Mouse (Mus musculus) stomach, postnatal 0 days (tissue): ENCODE measurements around the gene 1810010H24Rik. TPM values are rescaled to one million over a fixed set of nuclear protein-coding genes. Genes with fewer than 3 reads are reported as not detected.
A peak's percentile ranks its signal among the peaks of the same experiment; 100 is the strongest.

Experiments
- ATAC-seq: fragments of 200-750 bp; cut with Nextera tagmentation; 2 replicates; pipeline ENCODE4 v1.8.0; 2017; ENCODE audit not compliant: low FRiP score, low TSS enrichment
- DNase-seq: peaks from one replicate; pipeline ENCODE4 v3.0.0-alpha.2; 2016; ENCODE audit warnings: low spot score
- H3K27ac ChIP-seq: fragments of 300-500 bp; sonication (generic); replicated peaks from 2 replicates; pipeline ENCODE4 v1.5.1; 2014; ENCODE audit warnings: mild to moderate bottlenecking, control low read depth
- H3K27me3 ChIP-seq: fragments of 300-500 bp; sonication (generic); 2 replicates; pipeline ENCODE4 v1.6.1; 2014; ENCODE audit warnings: low read length; ENCODE audit not compliant: control insufficient read depth, insufficient read depth
- H3K36me3 ChIP-seq: fragments of 300-500 bp; sonication (generic); 2 replicates; pipeline ENCODE4 v1.6.1; 2014; ENCODE audit warnings: low read length, mixed read lengths; ENCODE audit not compliant: control insufficient read depth, insufficient read depth
- H3K4me1 ChIP-seq: fragments of 300-500 bp; sonication (generic); replicated peaks from 2 replicates; pipeline ENCODE4 v1.6.1; 2014; ENCODE audit warnings: antibody characterized with exemption; ENCODE audit not compliant: control insufficient read depth, insufficient read depth
- H3K4me2 ChIP-seq: fragments of 300-500 bp; sonication (generic); replicated peaks from 2 replicates; pipeline ENCODE4 v1.6.1; 2014; ENCODE audit warnings: low read depth, mild to moderate bottlenecking, control low read depth, moderate library complexity
- H3K4me3 ChIP-seq: fragments of 300-500 bp; sonication (generic); 2 replicates; pipeline ENCODE4 v1.5.1; 2014; ENCODE audit warnings: low read depth, low read length, control low read depth
- H3K9ac ChIP-seq: fragments of 300-500 bp; sonication (generic); 2 replicates; pipeline ENCODE4 v1.6.1; 2014; ENCODE audit warnings: mild to moderate bottlenecking, low read length, control low read depth, mixed read lengths
- H3K9me3 ChIP-seq: fragments of 300-500 bp; sonication (generic); 2 replicates; pipeline ENCODE4 v1.6.1; 2016; ENCODE audit warnings: low read length; ENCODE audit not compliant: control insufficient read depth
- CTCF ChIP-seq: IDR thresholded peaks from 2 replicates; pipeline ENCODE4 v1.5.1; 2016; ENCODE audit warnings: antibody characterized with exemption, low read depth, mild to moderate bottlenecking, moderate library complexity
- EP300 ChIP-seq: optimal IDR thresholded peaks from 2 replicates; pipeline ENCODE3; 2016; ENCODE audit warnings: antibody characterized with exemption
- WGBS: fragments of 180-500 bp; shearing (Covaris S2); extraction: QIAGEN DNeasy Blood & Tissue Kit; methylation state at CpG from one replicate; pipeline ENCODE4 v1.1.7; 2014; 5-methylcytosine and 5-hydroxymethylcytosine counted together
- polyA plus RNA-seq: library from polyadenylated mRNA; unstranded; fragments of >200 nt; fragmentation: Nextera tagmentation; extraction: Ambion mirVana; gene quantifications from 2 replicates; pipeline ENCODE4 v1.2.1, GENCODE M21; 2015

1810010H24Rik gene
- polyA plus RNA-seq, 1 experiment from 2014 or later = 6.3 TPM

DNA sequence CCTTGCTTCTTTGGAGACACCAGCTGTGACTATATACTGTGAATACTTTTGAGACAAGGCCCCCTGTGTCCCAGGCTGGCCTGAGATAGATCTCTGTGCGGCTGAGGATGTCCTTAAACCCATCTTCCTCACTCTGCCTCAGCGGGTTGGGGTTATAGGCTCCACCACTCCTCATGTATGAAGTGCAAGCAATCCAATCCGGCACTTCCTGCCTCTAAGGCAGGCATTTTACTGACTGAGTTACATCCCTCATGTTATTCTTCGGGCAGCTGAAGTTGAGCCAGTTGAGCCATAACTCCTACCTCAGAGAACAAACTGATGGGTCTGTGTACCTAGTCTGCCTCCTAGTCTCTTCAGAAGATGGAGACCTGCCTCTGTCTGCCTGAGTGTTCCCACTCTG lies 1.1 kb upstream of the 1810010H24Rik start:
- Histone ChIP-seq H3K4me2 (no peak overlapping the region), H3K27me3 (no peaks in the 10 kb centered on the region), H3K9me3 (no peaks in the 10 kb centered on the region), H3K4me3 (no peak overlapping the region), H3K9ac (no peak overlapping the region), H3K4me1 (peaks cover 6% of the 10 kb centered on the region), H3K36me3 (no peaks in the 10 kb centered on the region), H3K27ac (0 out of 2 replicates have a peak overlapping the region, but pooled peaks have one; percentile 24)
- ATAC-seq = no peak
- TF ChIP-seq EP300 = no peak
- no peak for TF ChIP-seq CTCF
- WGBS = 54% methylated on average over 4 of the region's 4 CpGs
- DNase-seq = no peak

DNA sequence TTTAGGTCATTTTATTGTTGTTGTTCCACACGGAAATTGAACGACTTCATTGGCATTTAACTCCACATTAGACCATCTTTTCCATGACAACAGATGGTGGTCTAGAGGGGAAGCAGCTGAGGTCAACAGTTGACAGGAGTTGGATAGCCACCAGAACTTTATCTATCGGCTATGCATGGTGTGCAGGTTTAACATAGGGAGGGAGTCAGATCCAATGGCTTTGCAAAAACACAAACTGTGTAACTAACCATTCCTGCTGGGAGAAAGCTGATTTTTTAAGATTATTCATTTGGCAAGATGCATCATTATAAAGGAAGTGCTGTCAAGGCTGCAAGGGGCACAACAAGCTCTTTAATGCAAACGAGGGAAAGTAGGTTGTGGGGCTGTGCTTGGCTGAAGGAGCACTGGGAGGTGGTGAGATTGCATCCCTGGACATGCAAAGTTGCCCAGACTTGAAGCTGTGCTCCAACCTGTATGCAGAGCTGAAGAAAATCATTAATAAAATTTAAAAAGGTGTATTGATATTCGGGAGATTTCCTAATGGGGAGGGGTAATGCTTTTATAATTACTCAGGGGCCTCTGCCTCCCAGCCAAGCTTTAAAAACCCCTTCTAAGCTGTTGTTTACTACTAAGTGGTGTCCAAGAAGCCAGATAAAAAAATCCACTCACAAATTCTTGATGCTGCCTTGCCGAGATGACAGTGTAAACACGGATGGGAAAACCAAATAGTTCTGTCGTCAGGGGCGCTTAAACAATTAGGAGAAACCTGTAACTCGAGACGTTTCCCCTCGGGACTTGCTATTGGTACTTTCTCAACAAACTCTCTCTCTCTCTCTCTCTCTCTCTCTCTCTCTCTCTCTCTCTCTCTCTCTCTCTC lies 1.3 kb downstream of the 1810010H24Rik start:
- no peak for TF ChIP-seq CTCF
- no peak for TF ChIP-seq EP300
- WGBS = 9% methylated on average over 12 of the region's 12 CpGs
- peak overlapping the region; percentile 92 for H3K4me2 ChIP-seq
- H3K27ac ChIP-seq = no peak overlapping the region; the same call in none of the 2 replicates
- peaks cover 6% of the 10 kb centered on the region for H3K4me1 ChIP-seq
- ATAC-seq = no peak
- no peak for DNase-seq
- H3K4me3 ChIP-seq = peak overlapping the region; percentile 70; the same call in 1 of the 2 replicates
- H3K36me3 ChIP-seq = no peaks in the 10 kb centered on the region
- H3K9me3 ChIP-seq = no peaks in the 10 kb centered on the region
- H3K27me3 ChIP-seq = no peaks in the 10 kb centered on the region
- H3K9ac ChIP-seq = 0 out of 2 replicates have a peak overlapping the region, but pooled peaks have one; percentile 27

DNA sequence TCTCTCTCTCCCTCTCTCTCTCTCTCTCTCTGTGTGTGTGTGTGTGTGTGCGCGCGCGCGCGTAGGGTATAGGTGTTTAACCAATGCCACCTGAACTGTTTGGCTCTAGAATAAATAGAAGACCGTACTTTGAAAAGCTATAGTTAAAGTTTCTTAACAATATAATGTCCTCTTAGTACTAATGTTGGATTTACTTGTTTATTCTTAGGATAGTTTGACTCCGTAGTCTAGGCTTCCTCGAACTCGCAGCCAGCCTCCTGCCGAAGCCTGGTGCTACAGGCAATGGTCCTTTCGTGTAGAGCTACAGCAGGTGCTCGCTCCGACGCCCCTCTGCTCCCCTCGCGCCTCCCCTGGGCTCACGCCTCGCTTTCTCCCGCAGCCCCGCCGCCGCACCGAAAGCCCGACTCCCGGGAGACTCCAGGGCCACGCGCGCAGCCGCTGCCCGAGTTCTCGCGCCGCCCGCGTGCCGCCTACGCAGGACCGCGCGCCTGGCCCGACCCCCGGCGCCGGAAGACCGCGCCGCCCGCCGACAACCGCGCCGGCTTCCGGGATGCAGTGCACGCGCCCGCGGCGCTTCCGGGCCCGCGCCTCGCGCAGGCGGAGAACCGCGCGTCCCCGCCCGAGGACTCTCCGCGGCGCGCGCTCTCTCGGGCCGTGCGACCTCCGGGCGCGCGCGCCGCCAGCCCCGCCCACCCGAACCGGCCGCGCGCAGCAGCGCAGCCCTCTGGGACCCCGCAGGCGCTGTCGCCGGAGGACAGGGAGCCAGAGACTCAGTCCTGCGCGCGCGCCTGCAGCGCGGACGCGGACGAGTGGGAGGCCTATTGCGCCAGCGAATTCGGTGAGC lies 2.2 kb downstream of the 1810010H24Rik start:
- no peaks in the 10 kb centered on the region for H3K36me3 ChIP-seq

DNA sequence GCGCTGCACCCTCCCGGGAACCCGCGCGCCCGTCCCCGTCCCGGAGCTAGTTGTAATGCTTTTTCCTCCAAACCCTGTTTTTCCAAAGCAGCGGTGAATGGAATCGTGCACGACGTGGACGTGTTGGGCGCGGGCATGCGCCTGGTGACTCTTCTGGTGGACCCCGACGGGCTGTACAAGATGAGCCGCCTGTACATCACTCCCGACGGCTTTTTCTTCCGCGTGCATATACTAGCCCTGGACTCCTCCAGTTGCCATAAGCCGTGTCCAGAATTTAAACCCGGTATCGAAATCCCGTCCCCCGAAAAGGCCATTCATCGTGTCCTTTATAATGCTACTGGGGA lies 2.8 kb downstream of the 1810010H24Rik start:
- peak overlapping the region; percentile 91 for H3K27ac ChIP-seq
- H3K4me3 ChIP-seq = peak overlapping the region; percentile 70
- peak; percentile 46 for ATAC-seq
- no peaks in the 10 kb centered on the region for H3K36me3 ChIP-seq
- no peaks in the 10 kb centered on the region for H3K27me3 ChIP-seq
- H3K4me1 ChIP-seq = peaks cover 6% of the 10 kb centered on the region
- TF ChIP-seq CTCF (no peak), EP300 (no peak)
- H3K9ac ChIP-seq = peak overlapping the region; percentile 77
- H3K4me2 ChIP-seq = peak overlapping the region; percentile 92
- no peak for DNase-seq
- WGBS = 4% methylated on average over 29 of the region's 29 CpGs
- no peaks in the 10 kb centered on the region for H3K9me3 ChIP-seq

More for the DNA sequence above, 2.2 kb downstream of the 1810010H24Rik start:
- peak; percentile 89 for ATAC-seq
- H3K4me3 ChIP-seq = peak overlapping the region; percentile 70
- TF ChIP-seq EP300 = no peak
- no peak for TF ChIP-seq CTCF
- no peaks in the 10 kb centered on the region for H3K27me3 ChIP-seq
- peak overlapping the region; percentile 91 for H3K27ac ChIP-seq
- H3K9me3 ChIP-seq = no peaks in the 10 kb centered on the region
- peak overlapping the region; percentile 92 for H3K4me2 ChIP-seq
- peaks cover 6% of the 10 kb centered on the region for H3K4me1 ChIP-seq
- peak overlapping the region; percentile 77 for H3K9ac ChIP-seq
- peak; percentile 92 for DNase-seq
- WGBS = 1% methylated on average over 107 of the region's 107 CpGs

DNA sequence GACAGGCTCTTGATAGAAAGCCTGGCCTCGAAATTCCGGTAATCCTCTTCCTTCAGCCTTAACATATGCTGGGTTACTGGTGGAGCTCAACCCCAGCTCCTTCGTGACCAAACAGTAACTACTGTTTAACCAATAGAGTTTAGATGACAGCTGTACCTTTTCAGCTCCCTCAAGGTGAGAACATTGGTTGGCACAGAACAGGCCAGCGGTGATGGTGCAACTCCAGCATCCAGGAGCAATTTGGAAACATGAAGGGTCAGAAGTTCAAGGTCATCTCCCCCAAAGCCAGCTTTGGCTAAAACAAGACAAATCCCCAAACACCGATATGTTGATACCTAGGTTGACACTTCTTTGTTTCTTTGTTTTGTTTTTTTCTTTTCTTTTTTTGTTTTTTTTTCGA lies 3.3 kb downstream of the 1810010H24Rik start:
- Histone ChIP-seq H3K36me3 (no peaks in the 10 kb centered on the region), H3K4me3 (peak overlapping the region; percentile 70), H3K27me3 (no peaks in the 10 kb centered on the region), H3K9me3 (no peaks in the 10 kb centered on the region), H3K4me2 (peak overlapping the region; percentile 92), H3K4me1 (peaks cover 6% of the 10 kb centered on the region), H3K27ac (peak overlapping the region; percentile 91), H3K9ac (peak overlapping the region; percentile 77)
- 51% methylated on average over 6 of the region's 6 CpGs for WGBS
- DNase-seq = no peak
- no peak for TF ChIP-seq EP300
- no peak for TF ChIP-seq CTCF
- ATAC-seq = no peak
